ENCODE assay signal across 15 mouse cellular contexts in the genomic region with DNA sequence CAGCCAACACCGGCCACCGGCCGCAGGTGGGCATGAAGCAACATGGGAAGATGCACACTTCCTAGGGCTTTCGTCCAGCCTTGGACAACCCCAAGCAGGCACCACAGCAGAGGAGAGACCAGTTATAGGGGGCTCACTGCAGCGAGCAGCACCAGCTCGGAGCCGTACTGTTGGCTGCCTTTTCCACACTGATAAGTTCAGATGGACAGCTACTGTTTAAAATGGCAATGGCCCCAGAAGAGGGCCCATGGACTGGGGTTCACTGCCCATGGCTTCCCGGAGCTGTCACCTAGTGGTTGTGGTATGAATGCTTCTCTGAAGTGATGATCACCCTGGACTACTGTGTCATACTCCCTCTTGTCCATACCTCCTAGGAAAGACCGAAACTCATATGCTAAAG.
"Had no signal": no experiment of that assay in that cellular context is flagged by ENCODE, and none has a peak within 500 bp of the region (broad histone marks: within the 10 kb centered on the region; RNA-seq: fewer than 3 reads in every experiment).

No protein-coding gene starts in this region.

- H3K9ac ChIP-seq: neural tube, embryonic 13.5 days; neural tube, embryonic 15.5 days; stomach, embryonic 15.5 days had no signal

- H3K36me3 ChIP-seq: neural tube, embryonic 13.5 days; neural tube, embryonic 15.5 days; stomach, embryonic 15.5 days had no signal

- H3K4me1 ChIP-seq: neural tube, embryonic 13.5 days; stomach, embryonic 15.5 days had no signal

- H3K4me2 ChIP-seq: neural tube, embryonic 13.5 days; neural tube, embryonic 15.5 days; stomach, embryonic 15.5 days had no signal

- H3K4me3 ChIP-seq: neural tube, embryonic 13.5 days; neural tube, embryonic 15.5 days; stomach, embryonic 15.5 days had no signal

- DNase-seq: right cerebral cortex, adult 18-20 months; right cerebral cortex, postnatal 14 days; right cerebral cortex, postnatal 25 days; right cerebral cortex, postnatal 4 days; spleen, adult 18-20 months; thymus, adult 18-20 months; thymus, adult 2 months; thymus, postnatal 14 days; thymus, postnatal 25 days; thymus, postnatal 36 days; thymus, postnatal 4 days had no signal

- H3K9me3 ChIP-seq: neural tube, embryonic 13.5 days; neural tube, embryonic 15.5 days; stomach, embryonic 15.5 days had no signal

- H3K27ac ChIP-seq: neural tube, embryonic 13.5 days; neural tube, embryonic 15.5 days; stomach, embryonic 15.5 days; stomach, postnatal 0 days had no signal

- H3K27me3 ChIP-seq: neural tube, embryonic 13.5 days; neural tube, embryonic 15.5 days; stomach, embryonic 15.5 days had no signal
